Mouse (Mus musculus) stomach, embryonic 14.5 days (tissue): ENCODE measurements around the gene Clip2. TPM values are rescaled to one million over a fixed set of nuclear protein-coding genes. Genes with fewer than 3 reads are reported as not detected.

Experiments
- ATAC-seq: fragments of 200-750 bp; cut with Nextera tagmentation; 2 replicates; pipeline ENCODE4 v1.8.0; 2017; ENCODE audit warnings: low read depth, moderate TSS enrichment; ENCODE audit not compliant: insufficient number of reproducible peaks, insufficient read depth, low FRiP score
- H3K27ac ChIP-seq: fragments of 300-500 bp; sonication (generic); 2 replicates; pipeline ENCODE4 v1.5.1; 2014; ENCODE audit warnings: mild to moderate bottlenecking, low read length, moderate library complexity, mixed read lengths
- H3K27me3 ChIP-seq: fragments of 300-500 bp; sonication (generic); 2 replicates; pipeline ENCODE4 v1.6.1; 2014; ENCODE audit warnings: low read length, control low read depth, mixed read lengths; ENCODE audit not compliant: control insufficient read depth, insufficient read depth
- H3K36me3 ChIP-seq: fragments of 300-500 bp; sonication (generic); 2 replicates; pipeline ENCODE4 v1.6.1; 2014; ENCODE audit warnings: mild to moderate bottlenecking, control low read depth, low read length, moderate library complexity, mixed read lengths; ENCODE audit not compliant: control insufficient read depth, insufficient read depth
- H3K4me1 ChIP-seq: fragments of 300-500 bp; sonication (generic); 2 replicates; pipeline ENCODE4 v1.6.1; 2014; ENCODE audit warnings: low read length, control low read depth, mixed read lengths; ENCODE audit not compliant: control insufficient read depth, insufficient read depth
- H3K4me2 ChIP-seq: fragments of 300-500 bp; sonication (generic); replicated peaks from 2 replicates; pipeline ENCODE4 v1.6.1; 2014; ENCODE audit warnings: low read depth, low read length, control low read depth
- H3K4me3 ChIP-seq: fragments of 300-500 bp; sonication (generic); 2 replicates; pipeline ENCODE4 v1.5.1; 2014; ENCODE audit warnings: low read depth, low read length, control low read depth
- H3K9ac ChIP-seq: fragments of 300-500 bp; sonication (generic); replicated peaks from 2 replicates; pipeline ENCODE4 v1.6.1; 2014; ENCODE audit warnings: low read depth, mild to moderate bottlenecking, control low read depth, low read length, moderate library complexity, mixed read lengths
- H3K9me3 ChIP-seq: fragments of 300-500 bp; sonication (generic); 2 replicates; pipeline ENCODE4 v1.6.1; 2016; ENCODE audit warnings: low read depth, low read length, control low read depth; ENCODE audit not compliant: control insufficient read depth
- WGBS: fragments of 180-500 bp; shearing (Covaris S2); extraction: QIAGEN DNeasy Blood & Tissue Kit; methylation state at CpG from one replicate; pipeline ENCODE4 v1.1.7; 2014; 5-methylcytosine and 5-hydroxymethylcytosine counted together
- polyA plus RNA-seq: library from polyadenylated mRNA; unstranded; fragments of >200 nt; fragmentation: Nextera tagmentation; extraction: Ambion mirVana; gene quantifications from 2 replicates; pipeline ENCODE4 v1.2.1, GENCODE M21; 2014

Clip2 gene
- polyA plus RNA-seq, 1 experiment from 2014 or later, result 4.4 TPM

DNA sequence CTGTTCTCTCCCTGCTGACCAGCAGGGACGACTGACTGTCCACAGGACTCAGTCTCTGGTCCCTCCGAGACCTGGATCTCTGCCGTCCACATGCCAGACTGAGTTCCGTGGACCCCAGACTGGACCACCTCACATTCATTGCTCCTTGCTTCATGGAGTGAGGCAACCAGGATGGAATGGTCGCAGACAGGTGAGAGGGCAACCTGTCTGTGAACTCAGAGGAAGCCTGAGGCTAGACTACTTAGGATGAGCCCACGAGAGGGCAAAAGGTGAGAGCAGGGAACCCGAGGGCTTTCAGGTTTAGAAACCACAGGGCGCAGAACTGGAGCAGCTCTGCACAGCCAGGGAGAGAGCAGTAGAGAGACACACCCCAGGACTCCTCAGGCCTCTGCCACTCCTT lies 89.5 kb downstream of the Clip2 start:
- Histone ChIP-seq H3K4me3 (no peak overlapping the region), H3K4me1 (0 out of 2 replicates have a peak, but pooled peaks cover 13% of the 10 kb centered on the region), H3K9ac (no peak overlapping the region), H3K27me3 (no peaks in the 10 kb centered on the region), H3K9me3 (no peaks in the 10 kb centered on the region), H3K4me2 (no peak overlapping the region), H3K36me3 (no peaks in the 10 kb centered on the region), H3K27ac (no peak overlapping the region)
- no peak for ATAC-seq
- 75% methylated on average over 8 of the region's 8 CpGs for WGBS

DNA sequence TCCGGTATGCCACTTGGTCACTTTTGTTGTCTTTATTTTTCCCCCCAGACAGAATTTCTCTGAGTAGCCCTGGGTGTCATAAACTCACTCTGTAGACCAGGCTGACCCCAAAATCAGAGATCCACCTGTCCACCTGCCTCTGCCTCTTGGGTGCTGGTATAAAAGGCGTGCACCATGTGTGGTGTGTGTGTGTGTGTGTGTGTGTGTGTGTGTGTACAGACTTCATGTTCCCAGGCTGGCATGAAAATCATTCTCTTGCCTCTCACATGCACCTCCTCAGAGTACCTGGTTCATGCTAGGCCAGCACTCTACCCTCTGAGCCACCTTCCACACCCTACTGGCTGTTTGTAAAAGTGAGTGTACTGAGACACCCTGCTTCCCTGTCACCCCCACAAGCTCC lies 89.9 kb downstream of the Clip2 start:
- Histone ChIP-seq H3K4me2 (no peak overlapping the region), H3K27ac (no peak overlapping the region), H3K36me3 (no peaks in the 10 kb centered on the region), H3K9me3 (no peaks in the 10 kb centered on the region), H3K4me3 (no peak overlapping the region), H3K4me1 (0 out of 2 replicates have a peak, but pooled peaks cover 13% of the 10 kb centered on the region), H3K27me3 (no peaks in the 10 kb centered on the region), H3K9ac (no peak overlapping the region)
- ATAC-seq, result no peak
- WGBS, result 72% methylated on average over 2 of the region's 2 CpGs

DNA sequence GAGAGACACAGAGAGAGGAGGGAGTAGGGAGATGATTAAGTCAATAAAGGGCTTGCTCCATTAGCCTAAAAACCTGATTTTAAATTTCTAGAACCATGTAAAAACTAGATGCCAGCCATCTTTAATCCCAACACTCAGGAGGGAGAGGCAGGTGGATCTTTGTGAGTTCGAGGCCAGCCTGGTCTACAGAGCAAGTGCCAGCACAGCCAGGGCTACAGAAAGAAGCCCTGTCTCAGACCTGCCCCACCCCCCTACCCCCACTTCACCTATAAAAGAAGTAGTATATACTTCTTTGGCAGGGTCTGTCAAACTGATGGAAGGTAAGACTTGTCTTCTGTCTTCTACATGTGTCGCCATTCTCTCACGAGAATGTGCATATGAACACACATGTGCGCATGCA lies 91.7 kb downstream of the Clip2 start:
- no peaks in the 10 kb centered on the region for H3K36me3 ChIP-seq
- no peaks in the 10 kb centered on the region for H3K27me3 ChIP-seq
- H3K9ac ChIP-seq, result no peak overlapping the region
- no peak overlapping the region for H3K4me2 ChIP-seq
- ATAC-seq, result no peak
- 92% methylated on average over 4 of the region's 4 CpGs for WGBS
- H3K27ac ChIP-seq, result no peak overlapping the region
- H3K4me1 ChIP-seq, result no peaks in the 10 kb centered on the region
- no peak overlapping the region for H3K4me3 ChIP-seq
- H3K9me3 ChIP-seq, result no peaks in the 10 kb centered on the region

DNA sequence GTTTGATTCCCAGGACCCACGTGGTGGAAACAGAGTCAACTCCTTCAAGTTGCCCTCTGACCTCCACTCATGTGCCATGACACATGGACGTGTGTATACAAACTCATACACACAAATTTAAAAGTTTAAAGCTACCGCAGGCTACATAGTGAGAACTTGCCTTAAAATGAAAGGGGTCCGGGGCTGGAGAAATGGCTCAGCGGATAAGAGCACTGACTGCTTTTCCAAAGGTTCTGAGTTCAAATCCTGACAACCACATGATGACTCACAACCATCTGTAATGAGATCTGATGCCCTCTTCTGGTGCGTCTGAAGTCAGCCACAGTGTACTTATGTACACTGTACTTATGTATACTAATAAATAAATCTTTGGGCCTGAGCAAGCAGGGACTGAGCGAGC lies 93.1 kb downstream of the Clip2 start:
- Histone ChIP-seq H3K4me3 (no peak overlapping the region), H3K4me2 (no peak overlapping the region), H3K4me1 (peaks cover 12% of the 10 kb centered on the region; the same call in 1 of the 2 replicates), H3K27me3 (no peaks in the 10 kb centered on the region), H3K9ac (no peak overlapping the region), H3K27ac (no peak overlapping the region), H3K9me3 (no peaks in the 10 kb centered on the region), H3K36me3 (no peaks in the 10 kb centered on the region; the same call in 1 of the 2 replicates)
- WGBS, result 84% methylated on average over 7 of the region's 7 CpGs
- no peak for ATAC-seq

DNA sequence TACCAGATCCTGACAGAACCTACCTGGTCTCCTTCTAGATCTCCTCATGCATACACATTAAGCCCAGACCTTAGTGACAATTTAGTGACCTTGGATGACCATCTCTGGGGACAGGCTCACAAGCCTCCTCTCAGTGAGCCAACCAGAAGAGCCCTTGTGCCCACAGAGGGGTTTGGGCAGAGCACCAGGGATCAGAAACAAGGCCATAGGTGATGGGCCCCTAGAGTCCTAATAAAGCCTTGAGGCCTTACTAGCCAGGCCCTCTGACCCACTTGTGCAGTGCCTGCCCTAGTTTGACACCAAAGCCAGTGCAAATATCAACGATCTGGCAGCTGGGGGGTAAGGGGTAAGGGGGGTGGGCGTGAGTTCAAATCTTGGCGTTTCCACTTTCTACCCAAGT lies 93.8 kb downstream of the Clip2 start:
- Histone ChIP-seq H3K9me3 (no peaks in the 10 kb centered on the region), H3K27ac (no peak overlapping the region), H3K9ac (no peak overlapping the region), H3K36me3 (no peaks in the 10 kb centered on the region; the same call in 1 of the 2 replicates), H3K27me3 (no peaks in the 10 kb centered on the region), H3K4me1 (peaks cover 18% of the 10 kb centered on the region; the same call in 1 of the 2 replicates), H3K4me2 (no peak overlapping the region), H3K4me3 (no peak overlapping the region)
- 91% methylated on average over 3 of the region's 3 CpGs for WGBS
- ATAC-seq, result no peak

DNA sequence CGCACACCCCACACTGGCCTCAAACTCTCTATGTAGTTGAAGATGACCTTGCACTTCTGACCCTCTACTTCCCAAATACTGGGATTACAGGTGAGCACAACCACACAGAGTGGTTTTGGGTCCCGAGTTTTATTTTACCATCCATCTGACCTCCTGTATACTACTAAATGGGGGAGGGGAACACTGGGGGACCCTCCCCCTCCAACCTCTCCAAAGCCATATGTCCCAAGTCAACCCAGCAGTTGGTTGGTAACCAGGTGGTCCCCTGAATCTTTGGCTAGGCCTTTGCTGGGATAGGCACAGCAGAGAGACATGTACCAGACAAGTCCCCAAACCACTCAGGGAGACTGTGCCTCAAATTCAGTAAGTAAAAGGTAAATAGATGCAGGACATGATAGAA lies 94.9 kb downstream of the Clip2 start:
- Histone ChIP-seq H3K27ac (no peak overlapping the region), H3K9ac (no peak overlapping the region), H3K36me3 (no peaks in the 10 kb centered on the region; the same call in 1 of the 2 replicates), H3K27me3 (no peaks in the 10 kb centered on the region), H3K4me3 (no peak overlapping the region), H3K4me1 (peaks cover 19% of the 10 kb centered on the region; the same call in 1 of the 2 replicates), H3K9me3 (no peaks in the 10 kb centered on the region), H3K4me2 (no peak overlapping the region)
- no peak for ATAC-seq
- WGBS, result 92% methylated on average over 2 of the region's 2 CpGs

DNA sequence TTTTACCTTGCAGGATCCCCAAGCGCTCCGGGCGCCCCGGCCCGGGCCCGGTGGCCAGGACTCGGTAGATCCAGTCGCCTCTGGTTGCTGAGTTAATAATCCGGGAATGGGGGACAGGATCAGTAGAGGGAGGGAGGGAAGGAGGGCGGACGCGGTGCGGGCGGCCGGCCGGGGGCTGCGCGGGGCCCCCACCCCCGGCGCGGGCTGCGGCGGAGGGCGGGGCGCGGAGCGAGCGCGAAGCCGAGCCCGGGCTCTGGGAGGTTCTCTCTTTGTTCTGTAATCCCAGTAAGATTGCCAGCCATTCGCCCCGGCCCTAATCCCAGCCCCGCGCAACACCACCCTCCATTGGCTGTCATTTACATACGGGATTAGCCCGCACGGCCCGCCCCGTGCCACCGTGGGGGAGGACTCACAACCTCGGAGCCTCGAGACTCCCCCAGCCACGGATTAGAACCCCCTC lies 95.7 kb downstream of the Clip2 start, which contains the start of gene Gtf2ird1:
Gene Gtf2ird1 (minus strand): TSS at position 214 of the 460 bp plus-strand sequence.
- Histone ChIP-seq H3K36me3 (peaks cover 2% of the 10 kb centered on the region), H3K9ac (peak within 1 kb of the TSS; percentile 87), H3K27ac (peak within 1 kb of the TSS; percentile 89), H3K9me3 (peaks cover 6% of the 10 kb centered on the region; the same call in 1 of the 2 replicates), H3K4me2 (peak within 1 kb of the TSS; percentile 92), H3K4me3 (peak within 1 kb of the TSS; percentile 85), H3K4me1 (peaks cover 19% of the 10 kb centered on the region; the same call in 1 of the 2 replicates), H3K27me3 (no peaks in the 10 kb centered on the region)
- ATAC-seq, result peak; percentile 87
- WGBS, result 1% methylated on average over 32 of the region's 44 CpGs

DNA sequence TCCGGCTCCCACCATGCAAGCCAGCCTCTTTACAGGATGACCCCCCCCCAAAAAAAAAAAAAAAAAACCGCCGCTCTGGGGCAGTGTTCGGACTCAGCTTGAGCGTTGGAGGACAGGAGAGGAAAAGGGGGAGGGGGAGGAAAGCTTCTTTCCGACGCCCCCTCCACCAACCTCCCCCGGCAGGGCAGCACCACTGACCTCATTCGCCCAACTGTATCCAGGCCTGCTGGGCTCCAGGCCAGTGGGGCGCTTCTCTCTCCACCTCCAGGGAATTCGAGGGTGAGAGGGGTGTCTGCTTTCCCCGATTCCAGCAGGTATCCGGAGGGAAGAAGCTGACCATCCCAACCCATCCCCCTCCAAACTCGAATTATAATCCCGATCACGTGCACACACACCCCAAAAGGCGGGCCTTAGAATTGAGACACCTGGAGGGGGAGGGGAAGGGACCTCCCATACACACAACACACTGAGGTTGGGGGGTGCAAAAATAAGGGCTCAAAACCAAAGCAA lies 96.3 kb downstream of the Clip2 start:
- Histone ChIP-seq H3K9me3 (peaks cover 6% of the 10 kb centered on the region; the same call in 1 of the 2 replicates), H3K4me1 (peaks cover 19% of the 10 kb centered on the region; the same call in 1 of the 2 replicates), H3K27me3 (no peaks in the 10 kb centered on the region), H3K4me3 (peak overlapping the region; percentile 85), H3K36me3 (peaks cover 2% of the 10 kb centered on the region), H3K4me2 (peak overlapping the region; percentile 92), H3K9ac (peak overlapping the region; percentile 87), H3K27ac (peak overlapping the region; percentile 89)
- WGBS, result under 1% methylated on average over 15 of the region's 17 CpGs
- ATAC-seq, result peak; percentile 57; the same call in 1 of the 2 replicates
